Mouse (Mus musculus) lung, embryonic 14.5 days (tissue): Measurements from ENCODE around the gene Ampd3. TPM values are rescaled to one million over a fixed set of nuclear protein-coding genes. Genes with fewer than 3 reads are reported as not detected.

Experiments
- ATAC-seq: fragments of 200-750 bp; cut with Nextera tagmentation; 2 replicates; pipeline ENCODE4 v1.8.0; 2017; ENCODE audit warnings: mild to moderate bottlenecking, moderate TSS enrichment, moderate library complexity; ENCODE audit not compliant: insufficient read depth
- DNase-seq: peaks from one replicate; pipeline ENCODE4 v3.0.0-alpha.2; 2015
- H3K27ac ChIP-seq: fragments of 300-500 bp; sonication (generic); 2 replicates; pipeline ENCODE4 v1.5.1; 2014; ENCODE audit warnings: low read depth, mild to moderate bottlenecking, moderate library complexity
- H3K27me3 ChIP-seq: fragments of 300-500 bp; sonication (generic); 2 replicates; pipeline ENCODE4 v1.6.1; 2014; ENCODE audit warnings: low read length, control low read depth; ENCODE audit not compliant: insufficient read depth
- H3K36me3 ChIP-seq: fragments of 300-500 bp; sonication (generic); 2 replicates; pipeline ENCODE4 v1.6.1; 2014; ENCODE audit warnings: control low read depth; ENCODE audit not compliant: insufficient read depth
- H3K4me1 ChIP-seq: fragments of 300-500 bp; sonication (generic); 2 replicates; pipeline ENCODE4 v1.6.1; 2014; ENCODE audit warnings: antibody characterized with exemption, control low read depth; ENCODE audit not compliant: insufficient read depth
- H3K4me2 ChIP-seq: fragments of 300-500 bp; sonication (generic); 2 replicates; pipeline ENCODE4 v1.6.1; 2014; ENCODE audit warnings: mild to moderate bottlenecking
- H3K4me3 ChIP-seq: fragments of 300-500 bp; sonication (generic); 2 replicates; pipeline ENCODE4 v1.5.1; 2014; ENCODE audit warnings: low read depth, low read length
- H3K9ac ChIP-seq: fragments of 300-500 bp; sonication (generic); 2 replicates; pipeline ENCODE4 v1.6.1; 2014
- H3K9me3 ChIP-seq: fragments of 300-500 bp; sonication (generic); 2 replicates; pipeline ENCODE4 v1.6.1; 2016; ENCODE audit warnings: low read depth, low read length, control low read depth
- CTCF ChIP-seq: IDR thresholded peaks from 2 replicates; pipeline ENCODE4 v1.5.1; 2016; ENCODE audit warnings: antibody characterized with exemption, low read depth
- WGBS: fragments of 180-500 bp; shearing (Covaris S2); extraction: QIAGEN DNeasy Blood & Tissue Kit; methylation state at CpG from one replicate; pipeline ENCODE4 v1.1.7; 2014; 5-methylcytosine and 5-hydroxymethylcytosine counted together
- polyA plus RNA-seq: library from polyadenylated mRNA; unstranded; fragments of >200 nt; fragmentation: Nextera tagmentation; extraction: Ambion mirVana; gene quantifications from 2 replicates; pipeline ENCODE4 v1.2.1, GENCODE M21; 2014

The Ampd3 gene
- polyA plus RNA-seq, 1 experiment from 2014 or later = 1.4 TPM

DNA sequence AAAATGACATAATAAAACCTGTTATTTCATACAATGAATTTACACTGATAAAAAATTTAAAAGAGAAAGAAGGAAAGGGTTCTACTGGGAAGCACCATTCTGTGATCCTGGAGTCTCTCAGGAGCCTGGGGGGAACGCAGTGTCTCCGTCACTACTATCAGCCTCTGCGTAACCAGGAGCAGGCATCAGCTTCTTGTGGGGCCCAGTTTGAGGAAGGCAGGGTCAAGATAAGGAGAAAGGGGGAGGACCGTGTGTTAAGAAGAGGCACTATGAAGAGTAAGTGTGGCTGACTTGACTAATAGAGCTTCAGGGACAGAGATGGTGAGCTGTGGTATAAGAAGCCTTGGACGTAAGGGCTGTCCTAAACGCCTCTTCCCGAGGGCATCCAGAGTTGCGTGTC lies 6.7 kb downstream of the Ampd3 start:
- Histone ChIP-seq H3K27ac (no peak overlapping the region), H3K36me3 (no peaks in the 10 kb centered on the region), H3K4me1 (0 out of 2 replicates have a peak, but pooled peaks cover 10% of the 10 kb centered on the region), H3K4me3 (no peak overlapping the region), H3K9ac (no peak overlapping the region), H3K27me3 (peaks cover 1% of the 10 kb centered on the region; the same call in 1 of the 2 replicates), H3K9me3 (no peaks in the 10 kb centered on the region), H3K4me2 (peak overlapping the region; percentile 10; the same call in 1 of the 2 replicates)
- 0 out of 2 replicates have a peak, but pooled peaks have one; percentile 28 for ATAC-seq
- 62% methylated on average over 8 of the region's 8 CpGs for WGBS
- DNase-seq = no peak
- TF ChIP-seq CTCF = no peak

DNA sequence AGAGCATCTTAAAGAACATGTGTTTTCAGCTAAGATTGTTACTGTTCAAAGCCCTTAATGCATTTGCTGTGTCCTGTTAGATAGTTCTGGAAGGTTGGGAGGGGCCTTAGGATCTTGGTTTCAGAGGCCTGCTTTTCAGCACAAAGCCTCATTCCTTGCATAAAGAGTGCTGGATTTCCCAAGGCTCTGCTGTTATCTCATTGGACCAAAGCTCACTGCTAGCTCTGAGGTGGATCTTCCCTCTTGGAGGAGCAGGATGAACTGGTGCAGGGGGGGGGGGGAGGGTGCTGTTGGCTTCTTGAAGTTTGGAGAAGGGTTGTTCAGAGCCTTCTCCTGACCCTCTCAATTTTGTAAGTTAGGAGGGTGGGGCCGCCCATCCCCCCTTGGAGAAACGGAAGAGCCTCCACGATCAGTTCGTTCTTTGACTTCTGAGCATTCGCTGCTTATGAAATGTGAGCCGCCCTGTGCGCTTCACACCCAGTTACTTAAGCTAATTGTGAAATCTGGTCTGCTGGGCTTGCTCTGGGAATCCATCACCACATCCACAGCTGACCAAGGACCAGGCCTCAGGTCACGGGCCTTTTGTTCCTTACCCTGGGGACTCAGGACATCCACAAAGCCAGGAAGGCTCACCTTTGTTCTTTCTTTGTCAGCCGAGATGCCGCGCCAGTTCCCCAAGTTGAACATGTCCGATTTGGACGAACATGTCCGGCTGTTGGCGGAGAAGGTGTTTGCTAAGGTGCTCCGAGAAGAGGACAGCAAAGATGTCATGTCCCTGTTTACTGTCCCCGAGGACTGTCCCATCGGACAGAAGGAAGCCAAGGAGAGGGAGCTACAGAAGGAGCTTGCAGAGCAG lies 9.4 kb downstream of the Ampd3 start:
- Histone ChIP-seq H3K4me3 (no peak overlapping the region), H3K36me3 (no peaks in the 10 kb centered on the region), H3K27ac (no peak overlapping the region), H3K4me1 (peaks cover 18% of the 10 kb centered on the region; the same call in 1 of the 2 replicates), H3K9me3 (no peaks in the 10 kb centered on the region), H3K9ac (no peak overlapping the region), H3K4me2 (no peak overlapping the region), H3K27me3 (no peaks in the 10 kb centered on the region)
- no peak for TF ChIP-seq CTCF
- DNase-seq (no peak), ATAC-seq (no peak)
- WGBS = 77% methylated on average over 18 of the region's 18 CpGs

DNA sequence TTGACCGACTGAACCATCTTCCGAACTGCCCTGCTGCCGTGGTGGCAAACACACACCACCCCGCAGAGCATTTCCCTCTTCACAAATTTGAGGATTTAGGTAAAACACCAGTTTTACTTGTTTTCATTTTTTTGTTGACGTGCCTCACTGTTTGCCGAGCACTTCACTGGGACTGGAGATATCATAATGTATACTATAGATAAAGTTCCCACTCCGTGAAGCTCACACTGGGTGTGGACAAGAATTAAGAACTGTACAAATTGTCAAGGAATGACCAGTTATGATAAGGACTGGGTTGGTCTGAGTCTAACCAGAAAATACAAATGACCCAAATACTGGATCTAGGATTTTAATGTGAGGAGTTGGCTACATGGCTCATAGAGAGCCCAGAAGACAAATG lies 10.9 kb downstream of the Ampd3 start:
- TF ChIP-seq CTCF = no peak
- no peak for ATAC-seq
- 63% methylated on average over 7 of the region's 7 CpGs for WGBS
- Histone ChIP-seq H3K4me2 (no peak overlapping the region), H3K9me3 (no peaks in the 10 kb centered on the region), H3K4me3 (no peak overlapping the region), H3K4me1 (peaks cover 10% of the 10 kb centered on the region; the same call in 1 of the 2 replicates), H3K36me3 (no peaks in the 10 kb centered on the region), H3K27ac (no peak overlapping the region), H3K9ac (no peak overlapping the region), H3K27me3 (no peaks in the 10 kb centered on the region)
- no peak for DNase-seq

DNA sequence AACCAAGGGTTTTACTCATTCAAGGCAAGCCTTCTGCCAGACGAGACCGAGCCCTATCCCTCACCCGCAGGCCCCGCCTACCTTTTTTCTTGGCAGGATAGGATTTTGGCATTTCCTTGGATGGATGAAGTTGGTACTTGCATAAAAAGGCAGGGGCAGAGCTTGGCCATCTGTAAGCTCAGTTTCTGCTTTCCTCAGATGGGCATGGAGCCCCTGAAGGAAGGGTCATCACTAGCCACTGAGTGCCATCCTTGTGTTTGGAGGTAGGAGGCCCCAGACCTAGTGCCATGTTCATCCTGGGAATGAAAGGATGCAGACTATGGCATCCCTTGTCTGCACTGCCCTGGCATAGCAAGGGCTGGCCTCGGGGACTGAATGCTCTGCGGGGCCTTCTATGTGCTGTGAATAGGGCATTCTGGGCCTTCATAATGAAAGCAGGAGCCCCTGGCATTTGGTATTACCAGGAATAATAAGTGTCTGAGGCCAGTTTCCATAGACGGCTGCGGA lies 11.7 kb downstream of the Ampd3 start:
- 88% methylated on average over 8 of the region's 8 CpGs for whole genome bisulfite sequencing
- DNase-seq (no peak), ATAC-seq (no peak)
- H3K27ac ChIP-seq = no peak overlapping the region
- H3K4me1 ChIP-seq = peaks cover 7% of the 10 kb centered on the region; the same call in 1 of the 2 replicates
- H3K4me3 ChIP-seq = no peak overlapping the region
- H3K36me3 ChIP-seq = no peaks in the 10 kb centered on the region
- no peak for TF ChIP-seq CTCF
- no peak overlapping the region for H3K9ac ChIP-seq
- H3K9me3 ChIP-seq = no peaks in the 10 kb centered on the region
- H3K4me2 ChIP-seq = no peak overlapping the region
- no peaks in the 10 kb centered on the region for H3K27me3 ChIP-seq

DNA sequence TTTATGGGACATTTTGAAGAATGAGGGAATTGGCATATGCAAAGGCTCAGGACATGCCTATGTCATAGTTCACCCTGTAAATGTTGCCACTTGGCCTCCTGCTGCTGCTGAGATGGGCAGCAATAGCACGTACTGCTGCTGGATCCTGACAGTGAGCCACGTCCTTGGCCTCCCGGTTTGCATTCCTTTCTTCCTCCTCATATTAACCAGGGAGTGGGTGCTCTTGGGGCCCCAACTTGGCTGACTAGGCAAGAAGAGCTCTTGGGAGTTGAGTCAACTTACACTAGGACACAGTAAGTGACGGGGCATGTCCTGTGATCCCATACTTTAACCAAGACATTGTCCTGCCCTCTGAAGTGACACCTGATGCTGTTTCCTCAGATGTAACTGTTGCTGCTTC lies 12.5 kb downstream of the Ampd3 start:
- ATAC-seq (no peak), DNase-seq (no peak)
- H3K9ac ChIP-seq = no peak overlapping the region
- TF ChIP-seq CTCF = no peak
- whole genome bisulfite sequencing = 70% methylated on average over 4 of the region's 4 CpGs
- no peaks in the 10 kb centered on the region for H3K36me3 ChIP-seq
- no peak overlapping the region for H3K4me2 ChIP-seq
- H3K4me1 ChIP-seq = peaks cover 10% of the 10 kb centered on the region; the same call in 1 of the 2 replicates
- H3K4me3 ChIP-seq = no peak overlapping the region
- no peak overlapping the region for H3K27ac ChIP-seq
- H3K9me3 ChIP-seq = no peaks in the 10 kb centered on the region
- H3K27me3 ChIP-seq = no peaks in the 10 kb centered on the region

DNA sequence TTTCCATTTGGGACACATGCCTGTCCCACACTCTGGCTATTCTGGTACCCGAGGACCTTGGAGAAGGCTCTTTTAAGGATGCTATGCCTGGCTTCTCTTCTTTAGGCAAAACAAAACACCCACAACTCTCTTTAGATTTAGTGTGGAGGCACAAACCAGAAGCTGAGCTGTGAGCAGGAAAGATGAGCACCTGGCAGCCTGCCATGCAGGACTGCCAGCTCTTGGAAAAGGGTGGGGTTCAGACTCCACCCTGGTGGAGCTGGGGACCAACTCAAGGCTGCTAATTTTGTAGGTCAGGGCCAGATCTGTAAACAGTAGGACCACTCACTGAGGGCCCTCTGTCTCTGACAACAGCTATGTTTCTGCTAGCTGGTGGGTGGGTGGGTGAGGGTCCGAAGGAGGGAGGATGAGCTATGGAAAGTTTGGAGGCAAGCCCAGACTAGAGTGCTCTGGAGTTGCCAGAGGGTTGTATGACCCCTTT lies 13.3 kb downstream of the Ampd3 start:
- H3K4me2 ChIP-seq = no peak overlapping the region
- no peak for TF ChIP-seq CTCF
- H3K9me3 ChIP-seq = no peaks in the 10 kb centered on the region
- ATAC-seq = peak; percentile 66
- no peak overlapping the region for H3K9ac ChIP-seq
- WGBS = 45% methylated on average over 2 of the region's 2 CpGs
- no peak overlapping the region for H3K4me3 ChIP-seq
- DNase-seq = peak; percentile 73
- H3K27ac ChIP-seq = 0 out of 2 replicates have a peak overlapping the region, but pooled peaks have one; percentile 15
- no peaks in the 10 kb centered on the region for H3K36me3 ChIP-seq
- H3K27me3 ChIP-seq = no peaks in the 10 kb centered on the region
- H3K4me1 ChIP-seq = peaks cover 14% of the 10 kb centered on the region; the same call in 1 of the 2 replicates

DNA sequence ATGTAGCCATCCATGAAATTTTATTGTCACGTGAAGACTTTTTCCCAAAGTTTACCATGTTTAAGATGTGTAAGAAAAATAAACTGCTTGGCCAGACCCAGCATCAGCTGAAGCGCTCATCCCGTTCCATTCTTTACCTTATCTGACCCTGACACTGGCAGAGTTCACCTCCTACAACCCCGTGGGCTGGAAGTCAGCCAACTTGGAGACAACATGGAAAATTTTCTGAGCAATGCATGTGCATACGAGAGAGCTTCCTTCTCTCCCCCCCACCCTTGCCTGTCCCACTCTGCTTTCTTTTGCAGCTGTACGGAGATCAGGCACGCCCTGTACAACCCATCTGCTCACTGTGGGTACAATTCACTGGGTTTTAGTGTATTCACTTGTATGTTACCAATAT lies 14.1 kb downstream of the Ampd3 start:
- 35% methylated on average over 7 of the region's 7 CpGs for WGBS
- H3K27ac ChIP-seq = no peak overlapping the region
- no peaks in the 10 kb centered on the region for H3K27me3 ChIP-seq
- ATAC-seq (no peak), DNase-seq (peak; percentile 46)
- H3K9me3 ChIP-seq = no peaks in the 10 kb centered on the region
- H3K36me3 ChIP-seq = no peaks in the 10 kb centered on the region
- TF ChIP-seq CTCF = no peak
- H3K4me1 ChIP-seq = peaks cover 14% of the 10 kb centered on the region; the same call in 1 of the 2 replicates
- H3K9ac ChIP-seq = no peak overlapping the region
- no peak overlapping the region for H3K4me2 ChIP-seq
- H3K4me3 ChIP-seq = no peak overlapping the region
